Mouse (Mus musculus) embryonic facial prominence, embryonic 11.5 days (tissue): Measurements from ENCODE around the gene Olfr1130. TPM values are rescaled to one million over a fixed set of nuclear protein-coding genes. Genes with fewer than 3 reads are reported as not detected.

Source experiments
- polyA plus RNA-seq: library from polyadenylated mRNA; unstranded; fragments of >200 nt; fragmentation: Nextera tagmentation; extraction: Ambion mirVana; gene quantifications from 2 replicates; pipeline ENCODE4 v1.2.1, GENCODE M21; 2014

Olfr1130 gene
- polyA plus RNA-seq, 1 experiment from 2014 or later: not detected

Other genes with a start within 250 kb of the Olfr1130 start
- not detected in 2 replicates for gene Olfr1121, start 236.3 kb upstream of the Olfr1130 start, polyA plus RNA-seq
- gene Olfr1122, start 220.4 kb upstream of the Olfr1130 start, polyA plus RNA-seq: not detected in 2 replicates
- not detected in 2 replicates for gene Olfr1123, start 189.6 kb upstream of the Olfr1130 start, polyA plus RNA-seq
- gene Olfr1124, start 175.9 kb upstream of the Olfr1130 start, polyA plus RNA-seq: not detected in 2 replicates
- not detected in 2 replicates for gene Olfr1126, start 152.2 kb upstream of the Olfr1130 start, polyA plus RNA-seq
- not detected in 2 replicates for gene Pramel7, start 109.1 kb upstream of the Olfr1130 start, polyA plus RNA-seq
- not detected in 2 replicates for gene Pramel6, start 99.6 kb upstream of the Olfr1130 start, polyA plus RNA-seq
- not detected in 2 replicates for gene Olfr153, start 74.4 kb upstream of the Olfr1130 start, polyA plus RNA-seq
- not detected in 2 replicates for gene Olfr1128, start 60.7 kb upstream of the Olfr1130 start, polyA plus RNA-seq
- not detected in 2 replicates for gene Olfr1129, start 32.3 kb upstream of the Olfr1130 start, polyA plus RNA-seq
- not detected in 2 replicates for gene Olfr1131, start 20.9 kb downstream of the Olfr1130 start, polyA plus RNA-seq
- gene Olfr1132, start 31.3 kb downstream of the Olfr1130 start, polyA plus RNA-seq: not detected in 2 replicates
- not detected in 2 replicates for gene Olfr1133, start 41.2 kb downstream of the Olfr1130 start, polyA plus RNA-seq
- gene Olfr1134, start 52.2 kb downstream of the Olfr1130 start, polyA plus RNA-seq: not detected in 2 replicates
- not detected in 2 replicates for gene Olfr1135, start 67.5 kb downstream of the Olfr1130 start, polyA plus RNA-seq
- not detected in 2 replicates for gene Olfr1136, start 87.7 kb downstream of the Olfr1130 start, polyA plus RNA-seq
- gene Olfr1137, start 107.0 kb downstream of the Olfr1130 start, polyA plus RNA-seq: not detected in 2 replicates
- gene Olfr1138, start 133.8 kb downstream of the Olfr1130 start, polyA plus RNA-seq: not detected in 2 replicates
- not detected in 2 replicates for gene Olfr1140, start 137.5 kb downstream of the Olfr1130 start, polyA plus RNA-seq
- gene Olfr1141, start 147.8 kb downstream of the Olfr1130 start, polyA plus RNA-seq: not detected in 2 replicates
- not detected in 2 replicates for gene Olfr152, start 173.3 kb downstream of the Olfr1130 start, polyA plus RNA-seq
- gene Olfr1143, start 194.4 kb downstream of the Olfr1130 start, polyA plus RNA-seq: 0.17 TPM in 1 of 2 replicates, not detected in the other
- not detected in 2 replicates for gene Olfr1145, start 203.6 kb downstream of the Olfr1130 start, polyA plus RNA-seq
- not detected in 2 replicates for gene Olfr1148, start 224.3 kb downstream of the Olfr1130 start, polyA plus RNA-seq
- gene Olfr1150-ps1, start 237.8 kb downstream of the Olfr1130 start, polyA plus RNA-seq: not detected in 2 replicates
- gene Olfr1151, start 249.7 kb downstream of the Olfr1130 start, polyA plus RNA-seq: not detected in 2 replicates